Mouse (Mus musculus) bone marrow macrophage, adult 2 months (primary cell): ENCODE data around the gene Smarcd1. TPM values are rescaled to one million over a fixed set of nuclear protein-coding genes. Genes with fewer than 3 reads are reported as not detected.

Source experiments
- H3K27ac ChIP-seq: 2 replicates; pipeline ENCODE4 v1.5.1; 2012; ENCODE audit warnings: low read depth, low read length; ENCODE audit not compliant: insufficient read depth
- H3K4me1 ChIP-seq: 2 replicates; pipeline ENCODE4 v1.6.1; 2012; ENCODE audit warnings: low read length; ENCODE audit not compliant: control insufficient read depth, insufficient read depth
- H3K4me3 ChIP-seq: 2 replicates; pipeline ENCODE4 v1.5.1; 2012; ENCODE audit warnings: mild to moderate bottlenecking, low read length, moderate library complexity; ENCODE audit not compliant: insufficient read depth
- CTCF ChIP-seq: IDR thresholded peaks from 2 replicates; pipeline ENCODE4 v1.5.1; 2012; ENCODE audit warnings: low read depth, mild to moderate bottlenecking, low read length, moderate library complexity
- POLR2A ChIP-seq: IDR thresholded peaks from 2 replicates; pipeline ENCODE4 v1.6.1; 2012; ENCODE audit warnings: mild to moderate bottlenecking, low read depth, low read length, borderline replicate concordance
- polyA plus RNA-seq: library from polyadenylated mRNA; stranded (reverse); fragments of >200 nt; gene quantifications from 2 replicates; pipeline ENCODE4 v1.2.4, GENCODE M21; 2012; ENCODE audit not compliant: missing spikeins, insufficient read depth, insufficient read length

Smarcd1 gene
- polyA plus RNA-seq, 1 experiment, result 19.4 TPM

DNA sequence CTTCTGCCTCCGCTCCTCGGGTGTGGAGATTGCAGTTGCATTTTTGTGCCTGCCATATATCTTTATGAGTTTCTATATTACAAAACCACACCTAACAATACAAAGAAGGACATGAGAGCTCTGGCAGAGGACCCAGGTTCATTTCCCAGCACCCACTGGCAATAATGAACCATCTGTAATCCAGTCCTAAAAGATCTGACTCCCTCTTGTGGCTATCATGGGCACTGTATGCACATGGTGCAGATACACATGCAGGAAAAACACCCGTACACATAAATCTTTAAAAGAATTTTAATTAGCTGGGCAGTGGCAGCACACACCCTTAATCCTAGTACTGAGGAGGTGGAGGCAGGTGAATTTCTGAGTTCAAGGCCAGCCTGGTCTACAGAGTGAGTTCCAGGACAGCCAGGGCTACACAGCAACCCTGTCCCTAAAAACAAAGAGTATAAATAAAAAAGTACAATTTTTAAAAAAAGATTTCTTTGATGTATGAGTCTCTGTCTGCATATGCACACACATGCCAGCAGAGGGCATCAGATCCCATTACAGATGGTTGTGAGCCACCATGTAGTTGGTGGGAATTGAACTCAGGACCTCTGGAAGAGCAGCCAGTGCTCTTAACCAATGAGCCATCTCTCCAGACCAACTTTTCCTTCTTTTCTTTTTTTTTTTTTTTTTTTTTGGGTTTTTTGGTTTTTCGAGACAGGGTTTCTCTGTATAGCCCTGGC lies 27.3 kb downstream of the Smarcd1 start:
- H3K4me1 ChIP-seq, result 0 out of 2 replicates have a peak, but pooled peaks cover 3% of the 10 kb centered on the region
- H3K4me3 ChIP-seq, result no peak overlapping the region
- TF ChIP-seq POLR2A (no peak), CTCF (peak; percentile 29; the same call in 1 of the 2 replicates)
- H3K27ac ChIP-seq, result no peak overlapping the region

- no peak overlapping the region for H3K27ac ChIP-seq
These were observed 29.2 kb downstream of the Smarcd1 start for GRCm38 (mm10) chr15:99731167-99731566.

GRCm38 (mm10) chr15:99731678-99732077 lies 29.7 kb downstream of the Smarcd1 start:
- no peak overlapping the region for H3K27ac ChIP-seq
- TF ChIP-seq CTCF, result no peak
- TF ChIP-seq POLR2A, result no peak
- H3K4me3 ChIP-seq, result no peak overlapping the region
- 0 out of 2 replicates have a peak, but pooled peaks cover under 1% of the 10 kb centered on the region for H3K4me1 ChIP-seq

More at GRCm38 (mm10) chr15:99731167-99731566, 29.2 kb downstream of the Smarcd1 start:
- H3K4me1 ChIP-seq, result 0 out of 2 replicates have a peak, but pooled peaks cover 3% of the 10 kb centered on the region
- no peak for TF ChIP-seq POLR2A
- TF ChIP-seq CTCF, result no peak
- no peak overlapping the region for H3K4me3 ChIP-seq

DNA sequence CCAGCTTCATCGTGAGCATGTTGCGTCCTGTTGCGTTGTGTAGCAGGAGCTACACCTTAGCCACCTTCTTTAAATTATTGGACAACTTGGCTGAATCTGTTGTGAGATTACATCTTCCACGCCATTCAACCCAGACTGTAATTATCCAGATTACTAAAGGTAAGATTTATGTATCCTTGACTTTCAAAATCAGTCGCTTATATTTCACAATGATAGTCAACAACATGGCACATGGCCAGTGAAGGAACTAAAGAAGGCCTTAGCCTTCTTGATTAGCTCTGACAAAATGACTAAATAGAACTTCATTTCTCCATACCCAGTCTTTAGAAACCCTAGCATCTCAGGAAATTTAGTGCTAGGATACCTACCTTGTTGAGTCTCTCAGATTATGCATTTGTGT lies 31.3 kb downstream of the Smarcd1 start:
- no peak for TF ChIP-seq CTCF
- no peak for TF ChIP-seq POLR2A
- H3K27ac ChIP-seq, result no peak overlapping the region
- no peaks in the 10 kb centered on the region for H3K4me1 ChIP-seq
- no peak overlapping the region for H3K4me3 ChIP-seq

DNA sequence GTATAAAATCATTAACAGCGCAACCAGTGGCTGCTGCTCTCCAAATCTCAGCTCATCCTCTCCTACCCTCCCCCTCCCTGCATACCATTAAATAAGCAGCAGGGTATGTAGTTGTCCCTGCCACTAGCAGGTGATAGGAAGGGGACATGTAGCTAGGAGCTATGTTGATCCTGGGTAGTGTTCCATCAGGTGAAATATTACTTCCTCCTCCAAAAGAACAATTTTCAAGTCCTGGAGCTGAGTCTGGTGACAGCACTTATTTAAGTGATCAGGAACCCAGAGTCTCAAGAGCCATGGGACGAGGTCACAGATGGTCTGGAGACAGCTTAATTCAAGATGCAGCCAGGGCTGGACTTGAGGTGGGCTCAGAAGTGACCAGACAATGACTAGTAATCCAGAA lies 33.7 kb downstream of the Smarcd1 start:
- Histone ChIP-seq H3K4me1 (no peaks in the 10 kb centered on the region), H3K27ac (no peak overlapping the region), H3K4me3 (no peak overlapping the region)
- TF ChIP-seq CTCF (no peak), POLR2A (no peak)

GRCm38 (mm10) chr15:99736675-99737074 lies 34.7 kb downstream of the Smarcd1 start:
- Histone ChIP-seq H3K4me3 (no peak overlapping the region), H3K27ac (no peak overlapping the region), H3K4me1 (no peaks in the 10 kb centered on the region)
- no peak for TF ChIP-seq POLR2A

DNA sequence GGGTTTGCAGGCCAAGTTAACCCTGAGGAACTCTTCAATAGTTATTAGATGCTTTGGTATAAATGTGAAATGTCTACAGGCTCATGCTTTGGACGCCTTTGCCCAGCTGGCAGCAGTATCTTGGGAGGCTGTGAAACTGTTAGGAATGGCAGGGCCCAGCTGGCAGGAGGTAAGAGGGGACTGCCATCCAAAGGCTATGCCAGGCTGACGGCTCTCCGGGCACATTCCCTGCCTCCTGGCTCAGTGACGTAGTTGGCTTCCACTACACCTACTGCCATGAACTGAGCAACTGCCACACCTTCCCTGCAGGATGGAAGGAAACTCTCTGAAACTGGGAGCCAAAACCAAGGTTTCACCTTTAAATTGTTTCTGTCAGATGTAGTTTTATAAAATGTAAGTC lies 38.3 kb downstream of the Smarcd1 start:
- H3K4me3 ChIP-seq, result no peak overlapping the region
- H3K27ac ChIP-seq, result no peak overlapping the region
- TF ChIP-seq CTCF (no peak), POLR2A (no peak)
- H3K4me1 ChIP-seq, result no peaks in the 10 kb centered on the region

- Histone ChIP-seq H3K4me3 (no peak overlapping the region), H3K4me1 (peaks cover 2% of the 10 kb centered on the region), H3K27ac (no peak overlapping the region)
- TF ChIP-seq CTCF (no peak), POLR2A (no peak)
These were observed 52.3 kb downstream of the Smarcd1 start for GRCm38 (mm10) chr15:99754204-99754603.

Other genes with a start within 250 kb of the Smarcd1 start
- gene Nckap5l, start 244.4 kb upstream of the Smarcd1 start, polyA plus RNA-seq, result 4.0 and 10.3 TPM in 2 replicates
- 5.2 and 6.7 TPM in 2 replicates for gene Bcdin3d, start 227.4 kb upstream of the Smarcd1 start, polyA plus RNA-seq
- gene Faim2, start 174.0 kb upstream of the Smarcd1 start, polyA plus RNA-seq, result 0.05 TPM in 1 of 2 replicates, not detected in the other
- not detected in 2 replicates for gene Aqp2, start 123.1 kb upstream of the Smarcd1 start, polyA plus RNA-seq
- not detected in 2 replicates for gene Aqp5, start 111.3 kb upstream of the Smarcd1 start, polyA plus RNA-seq
- gene Aqp6, start 100.7 kb upstream of the Smarcd1 start, polyA plus RNA-seq, result not detected in 2 replicates
- gene Racgap1, start 50.5 kb upstream of the Smarcd1 start, polyA plus RNA-seq, result 55.8 and 56.8 TPM in 2 replicates
- not detected in 2 replicates for gene Asic1, start 31.8 kb upstream of the Smarcd1 start, polyA plus RNA-seq
- gene Gm17349, start 3.4 kb downstream of the Smarcd1 start, polyA plus RNA-seq, result not detected in 2 replicates
- 0.37 and 1.2 TPM in 2 replicates for gene Gpd1, start 15.4 kb downstream of the Smarcd1 start, polyA plus RNA-seq
- gene Cox14, start 23.5 kb downstream of the Smarcd1 start, polyA plus RNA-seq, result 62.3 and 71.3 TPM in 2 replicates
- 74.9 and 77.3 TPM in 2 replicates for gene Cers5, start 70.8 kb downstream of the Smarcd1 start, polyA plus RNA-seq
- gene Lima1, start 173.3 kb downstream of the Smarcd1 start, polyA plus RNA-seq, result 45.3 and 49.3 TPM in 2 replicates